Mouse (Mus musculus): ENCODE data around the gene Smarcc2.

GRCm38 (mm10) chr10:128487861-128488712, 29.0 kb downstream of the Smarcc2 start:
- TF ChIP-seq CTCF (IDR thresholded peaks at IDR 0.05; ENCODE audit: low read depth, low read length) (no peak), POLR2A (IDR thresholded peaks at IDR 0.05; ENCODE audit: extremely low read depth, insufficient read depth, low read length) (no peak)
